Mouse (Mus musculus) lung, adult 2 months (tissue): ENCODE data around the gene Erg.

Source experiments
- CTCF ChIP-seq: fragments of 200-500 bp; IDR thresholded peaks from 2 replicates; pipeline ENCODE4 v1.5.1; 2011; ENCODE audit warnings: mild to moderate bottlenecking, low read length, control low read depth; ENCODE audit not compliant: insufficient read depth
- POLR2A ChIP-seq: fragments of 200-500 bp; IDR thresholded peaks from 2 replicates; pipeline ENCODE4 v1.6.1; 2011; ENCODE audit warnings: low read depth, mild to moderate bottlenecking, control low read depth, low read length, borderline replicate concordance; ENCODE audit errors: extremely low read depth

GRCm38 (mm10) chr16:95382251-95382650 is 204.1 kb downstream of the Erg start:
- TF ChIP-seq CTCF (no peak), POLR2A (no peak)
